Mouse (Mus musculus) cerebral cortex, adult 2 months (tissue): ENCODE measurements around the gene Txndc12.

ENCODE experiments used
- WGBS: fragments of 180-500 bp; shearing (Covaris S2); methylation state at CpG from one replicate; pipeline ENCODE4 v1.1.7; 2018; 5-methylcytosine and 5-hydroxymethylcytosine counted together

The Txndc12 gene

GRCm38 (mm10) chr4:108834115-108834970 is at the start of gene Txndc12:
Gene Txndc12, plus strand, starts transcription at chr4:108834601.
- under 1% methylated on average over 34 of the region's 34 CpGs for WGBS

- WGBS: 57% methylated on average over 6 of the region's 6 CpGs
Measured at GRCm38 (mm10) chr4:108789258-108789936, 45.0 kb upstream of the Txndc12 start.

- WGBS: 63% methylated on average over 1 of the region's 1 CpGs
Measured at GRCm38 (mm10) chr4:108790507-108790906, 43.9 kb upstream of the Txndc12 start.

- WGBS: 48% methylated on average over 1 of the region's 1 CpGs
Measured at GRCm38 (mm10) chr4:108793941-108794340, 40.5 kb upstream of the Txndc12 start.

GRCm38 (mm10) chr4:108796701-108797100 is 37.7 kb upstream of the Txndc12 start:
- 70% methylated on average over 4 of the region's 4 CpGs for WGBS

GRCm38 (mm10) chr4:108798083-108798830 is 36.1 kb upstream of the Txndc12 start:
- WGBS: 51% methylated on average over 2 of the region's 2 CpGs

- WGBS: 28% methylated on average over 2 of the region's 2 CpGs
Measured at GRCm38 (mm10) chr4:108803535-108803934, 30.9 kb upstream of the Txndc12 start.

- 79% methylated on average over 4 of the region's 4 CpGs for WGBS
Measured at GRCm38 (mm10) chr4:108811142-108811541, 23.3 kb upstream of the Txndc12 start.

GRCm38 (mm10) chr4:108811550-108811949 is 22.9 kb upstream of the Txndc12 start:
- WGBS: 73% methylated on average over 6 of the region's 6 CpGs

GRCm38 (mm10) chr4:108825677-108826076 is 8.7 kb upstream of the Txndc12 start:
- 72% methylated on average over 3 of the region's 3 CpGs for WGBS

GRCm38 (mm10) chr4:108826096-108826495 is 8.3 kb upstream of the Txndc12 start:
- 83% methylated on average over 1 of the region's 1 CpGs for WGBS

GRCm38 (mm10) chr4:108826643-108827042 is 7.8 kb upstream of the Txndc12 start:
- WGBS: 61% methylated on average over 2 of the region's 2 CpGs

- WGBS: 42% methylated on average over 1 of the region's 1 CpGs
Measured at GRCm38 (mm10) chr4:108830698-108831097, 3.7 kb upstream of the Txndc12 start.

- under 1% methylated on average over 72 of the region's 73 CpGs for WGBS
Measured at GRCm38 (mm10) chr4:108832916-108833827, 1.2 kb upstream of the Txndc12 start, which contains the start of gene Btf3l4. Gene Btf3l4, minus strand, starts transcription at chr4:108833614.

GRCm38 (mm10) chr4:108833828-108834114 is 630 bp upstream of the Txndc12 start:
- WGBS: under 1% methylated on average over 6 of the region's 6 CpGs

- 4% methylated on average over 15 of the region's 15 CpGs for WGBS
Measured at GRCm38 (mm10) chr4:108834971-108835311, 540 bp downstream of the Txndc12 start.

GRCm38 (mm10) chr4:108835496-108835895 is 1.1 kb downstream of the Txndc12 start:
- 66% methylated on average over 3 of the region's 3 CpGs for WGBS

- WGBS: 26% methylated on average over 4 of the region's 4 CpGs
Measured at GRCm38 (mm10) chr4:108838031-108838430, 3.6 kb downstream of the Txndc12 start.

- WGBS: 89% methylated on average over 7 of the region's 7 CpGs
Measured at GRCm38 (mm10) chr4:108841920-108842578, 7.6 kb downstream of the Txndc12 start.

GRCm38 (mm10) chr4:108845824-108846569 is 11.6 kb downstream of the Txndc12 start:
- WGBS: 68% methylated on average over 5 of the region's 5 CpGs
